Mouse (Mus musculus): ENCODE results near the gene Hhex. TPM values are rescaled to one million over a fixed set of nuclear protein-coding genes. Genes with fewer than 3 reads are reported as not detected.

The Hhex gene
- 10 to 100 TPM; 42.6 to 70.0 TPM for total RNA-seq (2021)
- long read RNA-seq, experiment 1, transcript Hhex-201 (4 exons, 1,802 nt): major isoform, 45 of 51 reads
- long read RNA-seq, experiment 1, partial matches to known transcripts: 2 of 51 reads
- long read RNA-seq, experiment 1, other reads (novel, unspliced or antisense): 4 of 51 reads
- long read RNA-seq, experiment 2, transcript Hhex-201 (4 exons, 1,802 nt): major isoform, 19 of 21 reads
- long read RNA-seq, experiment 2, partial matches to known transcripts: 2 of 21 reads
- long read RNA-seq, experiment 2, other reads (novel, unspliced or antisense): 0 of 21 reads

DNA sequence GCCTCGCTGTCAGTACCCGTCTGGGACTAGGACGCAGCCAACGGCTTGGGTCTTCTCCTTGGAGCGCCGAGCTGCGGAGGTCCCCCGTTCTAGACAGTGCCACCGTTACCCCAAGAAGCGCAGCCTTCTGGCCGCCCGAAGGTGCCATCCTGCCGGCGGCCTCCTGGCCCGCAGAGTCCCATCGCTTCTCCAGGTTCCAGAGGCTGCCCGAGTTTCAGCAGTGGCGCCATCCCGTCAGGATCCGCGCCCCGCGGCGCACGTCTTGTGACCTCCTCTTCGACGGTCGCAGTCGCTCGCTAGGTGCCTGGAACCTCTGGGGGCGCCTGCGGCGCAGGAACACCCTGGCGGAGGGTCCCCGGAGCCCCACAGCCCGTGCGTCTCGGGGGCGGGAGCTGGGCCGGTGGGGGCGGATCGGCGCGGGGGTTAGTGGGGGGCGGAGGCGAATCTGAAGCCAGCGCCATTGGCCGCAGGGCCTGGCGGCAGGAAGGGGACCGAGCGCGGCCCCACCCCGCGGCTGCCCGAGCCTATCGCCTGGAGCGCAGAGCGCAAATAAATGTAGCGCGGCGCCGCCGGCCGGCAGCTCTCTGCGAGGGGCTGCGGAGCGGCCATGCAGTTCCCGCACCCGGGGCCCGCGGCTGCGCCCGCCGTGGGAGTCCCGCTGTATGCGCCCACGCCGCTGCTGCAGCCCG is at the start of gene Hhex:
TSS of gene Hhex (plus strand) at position 548 of the 689 bp plus-strand sequence.
- DNase-seq: peak; percentile 94 to 96

DNA sequence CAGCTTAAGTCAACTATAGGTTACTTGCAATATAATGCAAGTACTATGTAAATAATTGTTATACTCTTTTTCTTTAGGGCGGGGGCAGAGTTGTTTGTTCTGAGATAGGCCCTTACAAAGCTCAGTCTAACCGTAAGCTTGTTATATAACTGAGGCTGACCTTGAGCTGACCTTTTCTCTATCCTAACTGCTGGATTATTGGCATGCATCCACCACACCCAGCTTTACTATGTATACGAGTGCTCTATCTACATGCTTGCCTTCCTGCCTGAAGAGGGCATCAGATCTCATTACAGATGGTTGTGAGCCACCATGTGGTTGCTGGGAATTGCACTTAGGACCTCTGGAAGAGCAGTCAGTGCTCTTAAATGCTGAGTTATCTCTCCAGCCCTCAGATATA is 48.5 kb upstream of the Hhex start:
- peak in 1 of 2 experiments; percentile 5 for DNase-seq

DNA sequence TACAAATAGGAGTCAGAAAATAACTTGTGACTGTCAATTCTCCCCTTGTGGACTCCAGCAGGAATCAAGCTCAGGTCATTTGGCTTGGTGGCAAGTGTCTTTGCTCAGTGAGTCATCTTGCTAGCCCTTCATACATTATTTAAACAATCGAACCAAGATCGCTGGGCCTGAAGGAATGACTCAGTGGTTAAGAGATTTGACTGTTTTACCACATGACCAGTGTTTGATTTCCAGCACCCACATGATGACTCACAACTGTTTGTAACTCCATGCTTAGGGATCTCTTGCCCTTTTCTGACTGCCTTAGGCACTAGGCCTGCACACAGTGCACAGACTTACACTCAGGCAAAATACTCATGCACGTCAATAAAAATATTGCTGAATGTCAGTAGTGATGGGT is 42.7 kb upstream of the Hhex start:
- no peak for DNase-seq

DNA sequence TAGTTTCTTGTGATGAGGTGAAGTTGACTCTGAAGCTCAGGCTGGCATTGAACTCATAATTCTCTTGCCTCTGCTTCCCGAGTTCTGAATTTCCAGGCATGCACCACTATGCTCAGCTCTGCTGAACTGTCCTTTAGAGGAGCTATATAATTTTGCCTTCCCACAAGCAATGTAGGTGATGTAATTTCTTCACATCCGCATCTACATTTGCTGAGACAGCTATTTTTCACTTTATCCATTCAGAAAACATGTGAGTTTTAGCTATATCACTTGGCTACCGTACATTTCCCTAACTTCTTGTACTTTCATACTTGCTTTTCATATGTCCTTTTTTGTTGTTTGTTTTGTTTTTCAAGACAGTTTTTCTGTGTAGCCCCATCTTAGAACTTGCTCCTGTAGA is 38.3 kb upstream of the Hhex start:
- DNase-seq: no peak

DNA sequence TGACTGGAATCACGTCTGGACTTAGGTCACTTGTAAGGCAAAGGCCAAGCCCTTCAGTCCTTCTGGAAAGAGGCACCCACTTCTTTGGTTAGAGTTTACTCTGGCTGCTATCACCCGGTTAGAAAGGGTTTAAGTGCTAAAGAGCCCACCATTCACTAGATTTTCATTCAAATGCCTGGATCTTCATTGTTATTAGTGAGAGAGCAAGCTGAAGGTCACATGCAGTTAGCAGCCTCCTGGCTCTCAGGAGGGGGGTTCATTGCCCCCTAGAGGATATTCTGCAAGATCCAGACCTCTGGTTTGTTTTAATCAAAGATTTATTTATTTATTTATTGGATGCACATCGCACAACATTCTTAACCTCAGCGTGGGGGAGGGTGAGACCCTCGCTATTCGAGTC is 33.7 kb upstream of the Hhex start:
- no peak for DNase-seq

DNA sequence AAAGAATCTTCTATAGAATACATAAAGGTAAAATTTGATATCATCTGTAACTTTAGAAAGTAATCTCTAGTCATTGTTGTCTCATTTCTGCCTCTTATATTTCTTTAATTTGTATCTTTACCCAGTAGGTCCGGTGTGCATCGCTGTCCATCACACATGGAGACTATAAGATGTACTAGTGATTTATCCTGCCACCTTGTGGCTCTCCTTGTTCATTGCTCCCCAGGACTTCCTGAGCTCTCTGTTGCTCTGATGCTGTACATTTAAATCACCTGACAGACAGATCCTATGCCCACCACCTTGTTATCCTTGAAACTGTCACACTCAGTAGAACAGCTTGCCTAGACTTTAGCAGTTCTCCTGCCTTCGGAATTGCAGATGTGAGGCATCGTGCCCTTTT is 16.3 kb upstream of the Hhex start:
- DNase-seq: peak; percentile 25 to 60

DNA sequence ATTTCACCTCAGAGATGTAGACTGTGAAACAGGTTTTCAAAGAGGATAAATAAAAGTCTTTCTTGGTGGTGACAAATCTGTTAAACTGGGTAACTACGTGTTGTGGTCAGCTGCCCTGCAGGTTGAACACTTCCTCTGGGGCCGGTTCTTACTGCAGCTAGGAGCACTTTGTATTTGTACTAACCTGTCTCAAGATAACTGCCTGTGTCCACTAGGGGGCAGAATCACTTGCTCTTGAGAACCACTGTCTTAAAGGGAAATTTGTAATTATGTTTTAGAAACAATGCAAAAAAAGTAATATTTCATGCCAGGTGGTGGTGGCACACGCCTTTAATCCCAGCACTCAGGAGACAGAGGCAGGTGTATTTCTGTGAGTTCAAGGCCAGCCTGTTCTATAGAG is 15.0 kb upstream of the Hhex start:
- peak; percentile 52 to 72 for DNase-seq

DNA sequence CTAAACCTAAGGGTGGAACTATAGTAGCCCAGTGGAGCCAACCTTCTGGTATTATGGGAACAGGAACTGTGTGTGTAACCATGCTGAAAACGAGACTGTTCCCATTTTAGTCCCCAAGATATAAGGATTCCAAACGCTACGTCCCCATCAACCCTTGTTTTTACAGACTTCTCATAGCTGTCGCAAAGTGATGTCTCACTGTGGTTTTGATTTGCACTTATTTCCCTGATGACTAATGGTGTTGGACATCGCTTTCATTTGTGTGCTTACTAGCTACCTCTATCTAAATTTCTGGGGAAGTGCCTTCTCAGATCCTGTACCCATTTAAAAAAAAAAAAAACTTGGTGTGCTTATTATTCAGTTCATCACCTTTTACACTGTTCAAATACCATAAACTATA is 6.0 kb upstream of the Hhex start:
- DNase-seq: no peak

DNA sequence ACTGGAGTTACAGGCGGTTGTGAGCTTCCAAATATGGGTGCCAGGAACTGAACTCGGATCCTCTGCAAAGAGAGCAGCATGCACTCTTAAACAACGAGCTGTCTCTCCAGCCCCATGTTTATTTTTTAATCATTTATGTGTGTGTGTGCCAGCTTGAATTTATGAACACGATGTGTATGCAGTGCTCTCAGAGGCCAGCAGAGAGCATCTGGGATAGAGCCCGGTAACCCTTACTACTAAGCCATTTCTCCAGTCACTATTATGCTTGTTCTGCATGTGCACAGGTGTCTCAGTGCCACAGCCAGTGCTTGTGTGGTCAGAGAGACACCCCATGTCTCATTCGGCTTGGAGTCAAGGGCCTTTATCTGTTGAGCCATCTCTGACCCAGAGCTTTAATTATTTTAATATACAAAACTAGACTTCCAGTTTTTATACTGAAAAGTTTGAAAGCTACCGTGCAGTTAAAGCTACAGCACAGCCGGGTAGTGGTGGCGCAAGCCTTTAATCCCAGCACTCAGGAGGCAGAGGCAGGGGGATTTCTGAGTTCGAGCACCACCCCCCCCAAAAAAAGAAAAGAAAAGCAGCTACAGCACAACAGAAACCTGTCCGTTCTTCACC is 3.4 kb upstream of the Hhex start:
- DNase-seq: no peak

DNA sequence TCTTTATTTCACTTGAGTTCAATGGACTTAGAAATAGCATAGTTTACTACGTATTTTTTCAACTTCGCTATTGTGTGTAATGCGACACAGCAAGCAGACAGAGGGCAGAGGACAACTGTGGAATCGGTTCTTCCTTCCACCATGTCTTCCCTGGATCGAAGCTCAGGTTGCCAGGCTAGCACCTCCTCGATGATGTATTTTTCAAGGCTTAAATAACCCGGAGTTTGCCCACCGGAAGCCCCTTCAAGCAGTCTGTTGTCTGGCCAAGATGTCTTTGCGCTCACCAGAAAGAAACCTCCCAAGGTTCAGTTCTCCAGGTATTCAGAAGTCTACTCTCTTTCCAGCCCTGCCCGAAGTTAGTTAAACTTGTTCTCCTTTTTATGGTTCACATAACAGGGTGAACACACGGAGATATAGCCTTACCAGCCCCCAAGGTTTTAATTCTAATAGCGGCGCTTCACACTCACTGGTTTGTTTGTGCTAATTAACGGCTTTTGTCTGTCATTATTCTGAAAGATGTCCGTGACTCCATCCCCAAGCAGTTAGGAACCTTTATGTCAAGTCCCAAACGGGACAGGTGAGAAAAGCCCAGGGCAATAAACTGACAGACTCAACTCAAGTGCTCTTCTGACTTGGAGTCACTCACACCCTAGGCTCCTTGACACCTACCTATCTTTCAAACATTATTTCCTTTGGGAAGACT is 1.6 kb upstream of the Hhex start:
- DNase-seq: no peak

DNA sequence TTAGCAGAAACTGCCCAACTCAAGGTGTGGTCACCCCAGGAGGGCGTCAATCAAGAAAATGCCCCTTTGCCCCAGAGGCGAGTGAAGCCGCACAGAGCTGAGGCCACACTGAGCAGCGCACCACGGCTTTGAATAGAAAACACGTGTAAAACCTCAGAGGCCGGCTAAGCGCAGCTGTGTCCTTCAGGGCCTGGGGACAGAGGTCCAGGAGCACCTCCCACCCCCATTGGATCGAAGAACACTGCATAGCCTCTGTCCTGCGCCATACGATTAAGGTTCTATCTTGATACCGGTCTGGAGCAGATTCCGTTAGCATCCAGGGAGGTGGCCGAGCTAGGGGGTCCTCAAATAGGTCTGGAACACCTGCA is 731 bp upstream of the Hhex start:
- peak; percentile 49 to 60 for DNase-seq

DNA sequence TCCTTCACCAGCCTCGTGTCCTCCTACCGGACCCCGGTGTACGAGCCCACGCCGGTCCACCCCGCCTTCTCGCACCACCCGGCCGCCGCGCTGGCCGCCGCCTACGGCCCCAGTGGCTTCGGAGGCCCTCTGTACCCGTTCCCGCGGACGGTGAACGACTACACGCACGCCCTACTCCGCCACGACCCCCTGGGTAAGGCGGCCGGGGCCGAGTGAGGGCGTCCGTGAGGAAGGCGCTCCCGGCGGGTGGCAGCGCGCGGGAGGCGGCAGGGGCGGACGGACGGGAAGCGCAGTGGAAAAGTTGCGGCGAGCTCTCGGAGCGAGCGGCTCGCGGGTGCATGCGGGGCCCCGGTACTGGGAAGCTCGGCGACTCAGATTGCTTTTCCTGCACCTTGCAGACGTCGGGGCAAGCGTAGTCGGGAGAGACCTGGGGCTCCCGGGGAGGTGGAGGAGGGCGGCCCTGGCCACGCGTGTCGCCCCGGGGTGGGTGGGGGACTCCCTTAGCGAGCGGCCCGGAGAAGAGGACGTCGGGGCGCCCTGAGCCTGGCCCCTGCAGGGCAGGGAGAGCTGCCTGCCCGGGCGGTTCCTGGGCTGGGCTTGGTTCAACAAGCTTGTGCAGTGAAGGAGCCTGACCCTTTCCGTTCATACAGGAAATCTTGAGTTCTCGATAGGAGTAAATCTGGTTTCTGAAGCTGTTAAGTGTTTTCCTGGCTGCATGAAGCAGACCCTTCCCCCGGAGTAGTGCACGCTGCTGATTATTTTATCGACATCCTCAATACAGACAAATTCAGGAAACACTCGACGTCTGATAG is 637 bp downstream of the Hhex start:
- DNase-seq: peak; percentile 74 to 77

DNA sequence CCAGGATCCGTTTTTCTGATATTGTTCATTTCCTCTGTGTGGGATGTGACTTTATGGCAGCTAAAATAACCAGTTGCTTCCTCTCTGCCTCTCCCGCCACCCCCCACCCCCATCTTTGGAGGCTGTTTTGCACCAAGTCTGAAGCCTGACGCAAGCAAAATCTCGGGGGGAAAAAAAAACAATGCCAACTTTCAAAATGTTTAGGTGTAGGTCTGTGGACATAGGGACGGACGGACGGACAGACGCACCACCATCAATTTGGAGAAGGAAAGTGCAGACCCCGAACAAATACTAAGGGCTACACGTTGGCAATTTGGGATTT is 1.2 kb downstream of the Hhex start:
- peak in 1 of 2 experiments; percentile 39 for DNase-seq

DNA sequence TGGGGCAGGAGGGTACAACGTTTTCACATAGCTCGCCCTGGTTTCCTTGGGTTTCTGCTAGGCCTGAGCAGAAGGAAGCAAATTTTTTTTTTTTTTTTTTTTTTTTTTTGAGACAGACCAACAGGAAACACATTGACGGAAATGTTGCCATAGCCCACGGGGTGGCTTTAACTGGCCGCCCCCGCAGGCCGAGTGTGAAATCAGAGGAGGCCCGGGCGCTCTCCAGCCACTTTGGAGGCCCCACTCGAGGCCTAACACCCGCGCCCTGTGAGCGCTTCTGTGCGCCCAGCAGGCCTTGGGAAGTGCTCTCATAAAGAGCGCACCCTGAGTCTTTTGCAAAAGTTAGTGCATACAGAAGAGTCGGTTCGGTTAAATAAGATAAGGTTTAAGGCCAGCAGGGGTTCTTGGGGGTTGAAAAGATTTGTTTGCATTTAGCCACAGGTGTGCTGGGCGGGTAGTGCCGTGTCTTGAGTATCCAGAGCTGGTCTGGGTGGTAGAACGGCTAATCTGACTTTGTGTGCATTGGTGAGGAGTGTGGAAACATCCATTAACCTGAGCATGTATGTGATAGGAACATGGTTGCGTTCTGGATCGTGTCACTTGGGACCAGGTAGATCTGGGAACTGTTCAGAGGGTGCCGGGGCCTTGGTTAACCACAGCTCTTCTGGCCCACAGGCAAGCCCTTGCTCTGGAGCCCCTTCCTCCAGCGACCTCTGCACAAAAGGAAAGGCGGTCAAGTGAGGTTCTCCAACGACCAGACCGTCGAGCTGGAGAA is 2.1 kb downstream of the Hhex start:
- DNase-seq: peak; percentile 32 to 60

DNA sequence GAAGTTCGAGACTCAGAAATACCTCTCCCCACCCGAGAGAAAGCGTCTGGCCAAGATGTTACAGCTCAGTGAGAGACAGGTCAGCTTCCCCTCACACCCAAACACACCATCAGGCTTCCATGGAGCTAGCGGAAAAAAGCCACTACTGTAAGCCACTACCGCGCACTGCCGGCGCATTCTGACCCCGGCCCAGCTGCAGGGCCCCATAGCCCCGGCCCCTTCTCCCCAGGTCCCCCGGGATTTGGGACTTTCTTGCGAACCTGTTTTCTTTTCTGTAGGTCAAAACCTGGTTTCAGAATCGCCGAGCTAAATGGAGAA is 2.6 kb downstream of the Hhex start:
- DNase-seq: no peak

DNA sequence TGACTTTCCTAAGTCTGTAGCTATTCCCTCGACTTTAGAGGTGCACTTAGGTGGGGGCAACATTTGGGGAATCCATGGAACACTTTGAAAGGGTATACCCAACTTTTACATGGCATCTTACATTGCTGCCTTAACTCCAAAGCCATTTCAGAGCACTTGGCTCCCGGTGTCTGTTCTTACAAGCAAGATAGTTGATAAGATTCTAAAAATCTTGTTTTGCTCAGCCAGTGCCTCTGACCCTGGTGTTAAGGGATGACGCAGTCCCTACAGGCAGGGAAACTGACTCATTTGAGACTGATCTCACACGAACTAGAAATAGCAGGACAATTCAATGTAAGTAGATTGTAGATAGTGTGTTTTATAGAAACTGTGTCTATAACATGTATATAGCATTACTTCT is 5.6 kb downstream of the Hhex start:
- DNase-seq: peak; percentile 26 to 36

DNA sequence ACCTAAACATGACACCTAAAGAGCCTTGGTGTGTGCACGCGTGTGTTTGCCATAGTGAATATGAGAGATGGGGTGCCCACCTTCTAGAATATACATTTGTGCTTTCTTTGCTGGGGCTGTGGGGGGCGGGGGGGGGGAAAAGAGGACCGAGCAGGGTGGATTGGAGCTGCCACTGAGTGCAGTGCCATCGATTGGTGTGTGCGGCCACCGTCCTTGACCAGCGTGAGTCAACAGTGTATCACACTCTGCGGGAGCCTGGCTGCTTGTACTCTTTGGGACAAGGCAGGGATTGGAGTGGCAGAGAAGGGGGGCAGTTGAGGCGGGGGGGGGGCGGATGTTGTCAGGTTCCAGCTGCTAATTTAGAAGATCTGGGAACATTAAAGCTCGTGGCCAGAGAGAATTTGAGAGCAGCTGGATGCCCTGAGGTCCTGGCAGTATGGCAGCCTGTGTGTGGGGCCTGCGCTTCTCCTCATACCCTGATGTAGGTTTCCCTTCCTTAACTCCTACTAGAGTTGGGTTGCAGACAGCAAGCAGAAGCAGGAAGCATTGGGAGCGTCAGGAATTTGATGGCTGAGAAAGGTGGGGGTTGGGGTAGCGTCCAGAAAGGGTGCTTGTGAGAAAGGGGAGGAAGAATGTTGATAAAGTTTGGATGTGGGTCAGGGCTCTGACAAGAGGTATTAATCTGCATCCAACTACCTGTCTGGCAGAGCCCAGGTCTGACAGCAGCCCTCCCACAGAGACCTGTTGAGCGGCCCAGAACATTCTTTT is 6.3 kb downstream of the Hhex start:
- peak; percentile 86 to 88 for DNase-seq

DNA sequence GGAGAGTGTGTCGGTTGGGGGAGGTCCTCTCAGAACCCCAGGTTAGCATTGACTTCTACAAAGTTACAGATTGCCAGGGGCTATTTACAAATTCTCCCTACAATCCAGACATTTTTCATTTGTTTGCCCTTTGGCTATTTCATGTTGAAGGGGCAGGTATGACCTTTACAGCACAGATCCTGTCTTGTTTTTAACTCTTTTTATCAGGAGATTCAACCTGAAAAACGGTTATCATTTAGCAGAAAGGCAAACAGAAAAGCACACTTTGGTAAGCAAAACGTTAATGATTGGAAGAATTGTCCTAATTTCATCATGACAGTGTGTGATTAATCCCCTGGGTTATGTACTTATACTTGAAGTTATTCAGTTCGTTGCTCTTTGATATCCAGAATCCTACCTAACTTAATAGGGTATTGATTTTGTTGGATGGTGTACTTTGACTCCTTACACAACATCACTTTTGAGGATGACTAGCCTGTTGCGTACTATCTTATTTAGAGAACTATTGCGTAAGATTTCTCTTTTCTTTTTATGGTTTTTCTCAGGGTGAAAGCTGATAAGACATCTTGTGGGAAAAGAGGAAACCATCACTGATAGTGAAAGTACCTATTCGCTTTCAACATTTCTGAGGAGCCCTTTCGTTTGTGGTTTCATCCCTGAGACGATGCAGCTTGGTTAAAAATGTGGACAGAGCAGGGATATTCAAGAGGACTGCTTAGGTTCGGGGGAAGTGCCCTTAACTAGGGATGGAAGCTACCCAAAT is 8.1 kb downstream of the Hhex start:
- DNase-seq: no peak

DNA sequence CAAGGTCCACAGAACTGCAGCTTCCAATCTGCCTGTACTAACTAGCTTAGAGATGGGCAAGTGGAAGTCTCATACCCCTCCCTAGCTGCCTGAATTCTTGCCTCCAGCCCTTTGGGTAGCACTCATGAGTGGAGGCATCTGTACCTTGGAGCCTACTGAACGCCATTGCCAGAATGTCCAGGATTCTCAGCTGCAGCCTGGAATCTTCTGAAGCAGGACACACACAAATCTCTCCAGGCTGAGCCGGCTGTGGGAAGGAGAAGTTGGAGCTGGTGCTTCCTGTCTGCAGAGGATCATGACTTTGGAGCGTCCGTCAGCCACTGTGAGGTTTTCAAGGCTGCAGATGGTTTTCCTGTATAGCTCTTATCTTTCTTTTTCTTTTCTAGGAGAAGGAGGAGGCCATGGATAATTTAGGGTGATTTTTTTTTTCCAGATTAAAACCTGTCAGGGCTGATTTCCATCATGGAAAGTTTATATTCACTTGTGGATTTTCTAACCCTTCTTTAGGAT is 9.1 kb downstream of the Hhex start:
- DNase-seq: peak; percentile 24 to 32

DNA sequence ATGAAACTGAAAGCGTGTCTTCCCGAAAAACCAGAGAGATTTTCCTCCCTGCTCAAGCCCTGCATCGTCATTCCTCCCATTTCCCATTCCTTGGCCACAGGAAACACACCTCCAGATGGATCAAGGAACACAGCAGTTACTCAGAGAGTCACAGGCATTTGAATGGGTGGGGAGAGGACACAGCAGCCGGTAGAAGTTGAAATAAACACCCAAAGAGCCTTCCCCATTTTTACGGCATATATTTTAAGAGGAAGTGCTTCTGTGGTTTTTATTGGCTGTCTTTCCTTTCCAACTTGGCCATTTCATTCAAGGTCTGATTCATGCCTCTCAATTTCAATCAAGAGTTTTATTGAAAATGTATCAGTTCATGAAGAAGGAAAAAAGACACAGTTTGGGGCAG is 13.6 kb downstream of the Hhex start:
- no peak for DNase-seq

All from adrenal gland, postnatal 36 days (tissue).